Mouse (Mus musculus): ENCODE measurements at regions not wholly inside any gene's neighbourhood (a gene's known extent, or its start where the extent isn't known, plus 50 kb on each side); places are given as distances from the start of the nearest gene placed in this dataset.

DNA sequence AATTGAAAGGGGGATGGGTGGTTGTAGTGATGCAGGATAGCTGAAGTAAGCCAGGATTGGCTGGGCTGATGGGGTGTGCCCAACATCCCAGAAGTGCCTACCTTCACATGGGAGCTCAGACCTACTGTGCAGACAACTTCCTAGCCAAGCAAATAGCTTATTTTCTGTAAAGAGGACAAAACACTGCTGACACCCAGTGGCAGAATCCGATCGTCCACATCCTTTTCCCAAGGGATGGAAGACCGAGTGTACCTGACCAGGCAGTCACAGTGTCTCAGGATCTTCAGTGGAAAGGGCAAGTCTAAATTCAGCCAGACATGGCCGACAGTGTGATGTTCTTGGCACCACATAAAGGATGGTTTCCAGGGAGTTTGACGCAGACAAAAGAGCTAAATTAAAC lies 114.4 kb downstream of the Nmur2 start:
- no peak overlapping the region for H3K27ac ChIP-seq (ENCODE audit: insufficient read depth, low read depth, low read length, poor library complexity, severe bottlenecking)
- no peak overlapping the region for H3K4me3 ChIP-seq (ENCODE audit: insufficient read depth in 1 of 2, low read depth in 1 of 2, low read length in 2 of 2, poor library complexity in 1 of 2, severe bottlenecking in 1 of 2)
- H3K36me3 ChIP-seq (ENCODE audit: control insufficient read depth, insufficient read depth, low read length, poor library complexity, severe bottlenecking): no peaks in the 10 kb centered on the region
- H3K9me3 ChIP-seq (ENCODE audit: control insufficient read depth, insufficient read depth, low read depth, low read length): no peaks in the 10 kb centered on the region
- DNase-seq (ENCODE audit: low read depth, low spot score): no peak
- H3K4me1 ChIP-seq (ENCODE audit: control insufficient read depth in 2 of 2, insufficient read depth in 2 of 2, low read length in 2 of 2, poor library complexity in 1 of 2): no peaks in the 10 kb centered on the region
- TF ChIP-seq ZC3H11A (IDR thresholded peaks at IDR 0.05; ENCODE audit: borderline replicate concordance, low read depth, low read length) (no peak), CHD2 (IDR thresholded peaks at IDR 0.05; ENCODE audit: low read depth, low read length) (no peak), MAFK (IDR thresholded peaks at IDR 0.05; ENCODE audit: insufficient read depth, low read depth, low read length) (no peak), HCFC1 (IDR thresholded peaks at IDR 0.05; ENCODE audit: borderline replicate concordance, insufficient read depth, low read length) (no peak), ZNF384 (IDR thresholded peaks at IDR 0.05; ENCODE audit: low read depth, low read length) (no peak)
- H3K9ac ChIP-seq (ENCODE audit: insufficient read depth, low read depth, low read length, poor library complexity, severe bottlenecking): no peak overlapping the region
- in situ Hi-C loops (cut with MboI; ENCODE audit: low sequenced_read_pairs in 2 of 2, unreplicated experiment in 2 of 2): no loop called here

DNA sequence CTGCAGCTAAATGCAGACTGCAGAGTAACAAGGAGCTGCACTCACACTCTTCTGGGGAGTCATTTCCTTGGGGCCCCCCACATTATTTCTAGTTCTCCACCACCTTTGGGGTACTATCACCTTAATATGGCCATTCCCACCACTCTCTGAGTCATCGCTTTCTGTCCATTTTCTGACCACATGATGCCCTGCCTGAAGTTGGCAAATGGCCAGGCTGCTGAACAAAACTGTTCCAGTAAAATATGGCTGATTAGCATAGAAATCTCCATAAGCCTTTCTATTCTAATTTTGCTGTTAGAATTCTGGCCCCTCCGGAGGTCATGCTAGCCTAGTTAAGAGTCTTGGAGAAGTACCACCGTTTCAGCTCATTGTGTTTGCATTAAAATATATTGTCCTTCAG lies 121.7 kb downstream of the Nmur2 start:
- Histone ChIP-seq H3K4me1 (ENCODE audit: control insufficient read depth in 2 of 2, insufficient read depth in 2 of 2, low read length in 2 of 2, poor library complexity in 1 of 2) (no peaks in the 10 kb centered on the region), H3K36me3 (ENCODE audit: control insufficient read depth, insufficient read depth, low read length, poor library complexity, severe bottlenecking) (no peaks in the 10 kb centered on the region), H3K9me3 (ENCODE audit: control insufficient read depth, insufficient read depth, low read depth, low read length) (no peaks in the 10 kb centered on the region), H3K4me3 (ENCODE audit: insufficient read depth in 1 of 2, low read depth in 1 of 2, low read length in 2 of 2, poor library complexity in 1 of 2, severe bottlenecking in 1 of 2) (no peak overlapping the region), H3K9ac (ENCODE audit: insufficient read depth, low read depth, low read length, poor library complexity, severe bottlenecking) (no peak overlapping the region), H3K27ac (ENCODE audit: insufficient read depth, low read depth, low read length, poor library complexity, severe bottlenecking) (no peak overlapping the region)
- TF ChIP-seq HCFC1 (IDR thresholded peaks at IDR 0.05; ENCODE audit: borderline replicate concordance, insufficient read depth, low read length): no peak
- TF ChIP-seq CHD2 (IDR thresholded peaks at IDR 0.05; ENCODE audit: low read depth, low read length): no peak
- TF ChIP-seq MAFK (IDR thresholded peaks at IDR 0.05; ENCODE audit: insufficient read depth, low read depth, low read length): no peak
- no peak for TF ChIP-seq ZC3H11A (IDR thresholded peaks at IDR 0.05; ENCODE audit: borderline replicate concordance, low read depth, low read length)
- TF ChIP-seq ZNF384 (IDR thresholded peaks at IDR 0.05; ENCODE audit: low read depth, low read length): no peak
- DNase-seq (ENCODE audit: low read depth, low spot score): no peak
- in situ Hi-C loops (cut with MboI; ENCODE audit: low sequenced_read_pairs in 2 of 2, unreplicated experiment in 2 of 2): no loop called here

DNA sequence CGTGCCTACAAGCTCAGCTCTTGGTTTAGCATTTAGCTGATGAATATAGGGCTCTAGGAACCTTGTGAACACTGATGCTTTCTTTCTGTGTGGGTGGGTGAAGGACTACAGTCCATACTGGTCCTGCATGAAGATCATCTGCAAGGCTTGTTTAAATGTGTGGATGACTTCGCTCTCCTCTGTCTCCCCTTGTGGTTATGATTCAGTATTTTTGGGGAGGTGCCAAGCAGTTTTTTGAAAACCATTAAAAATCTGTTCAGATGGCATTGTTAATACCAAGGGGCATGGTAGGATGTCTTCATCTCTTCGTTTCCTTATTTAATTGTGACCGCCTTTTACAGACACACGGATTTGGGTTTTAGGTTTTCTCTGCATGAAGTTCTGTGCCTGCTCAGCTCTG lies 122.4 kb downstream of the Nmur2 start:
- Histone ChIP-seq H3K9ac (ENCODE audit: insufficient read depth, low read depth, low read length, poor library complexity, severe bottlenecking) (no peak overlapping the region), H3K9me3 (ENCODE audit: control insufficient read depth, insufficient read depth, low read depth, low read length) (no peaks in the 10 kb centered on the region), H3K4me3 (ENCODE audit: insufficient read depth in 1 of 2, low read depth in 1 of 2, low read length in 2 of 2, poor library complexity in 1 of 2, severe bottlenecking in 1 of 2) (no peak overlapping the region), H3K36me3 (ENCODE audit: control insufficient read depth, insufficient read depth, low read length, poor library complexity, severe bottlenecking) (no peaks in the 10 kb centered on the region), H3K4me1 (ENCODE audit: control insufficient read depth in 2 of 2, insufficient read depth in 2 of 2, low read length in 2 of 2, poor library complexity in 1 of 2) (no peaks in the 10 kb centered on the region), H3K27ac (ENCODE audit: insufficient read depth, low read depth, low read length, poor library complexity, severe bottlenecking) (no peak overlapping the region)
- DNase-seq (ENCODE audit: low read depth, low spot score): no peak
- in situ Hi-C loops (cut with MboI; ENCODE audit: low sequenced_read_pairs in 2 of 2, unreplicated experiment in 2 of 2): no loop called here
- TF ChIP-seq CHD2 (IDR thresholded peaks at IDR 0.05; ENCODE audit: low read depth, low read length) (no peak), ZC3H11A (IDR thresholded peaks at IDR 0.05; ENCODE audit: borderline replicate concordance, low read depth, low read length) (no peak), MAFK (IDR thresholded peaks at IDR 0.05; ENCODE audit: insufficient read depth, low read depth, low read length) (no peak), HCFC1 (IDR thresholded peaks at IDR 0.05; ENCODE audit: borderline replicate concordance, insufficient read depth, low read length) (no peak), ZNF384 (IDR thresholded peaks at IDR 0.05; ENCODE audit: low read depth, low read length) (no peak)

DNA sequence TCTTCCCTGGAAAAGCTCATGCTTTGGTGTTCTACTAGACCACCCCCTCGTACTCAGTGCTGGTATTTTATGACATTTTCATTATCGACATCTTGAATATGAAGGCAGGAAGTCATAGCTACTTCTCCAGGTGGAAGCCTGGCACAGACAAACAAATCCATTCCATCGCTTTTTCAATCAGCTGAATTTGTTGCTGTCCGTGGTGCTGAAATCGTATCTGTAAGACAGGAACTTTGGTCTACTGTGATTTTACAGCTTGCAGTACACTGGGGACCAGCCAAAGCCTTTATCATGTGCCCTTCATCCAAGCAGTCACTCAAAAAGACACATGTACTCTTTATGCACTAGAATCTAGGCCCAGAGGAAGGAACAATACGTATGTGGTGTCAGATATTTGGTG lies 143.3 kb downstream of the Nmur2 start:
- DNase-seq (ENCODE audit: low read depth, low spot score): peak; percentile 53
- Histone ChIP-seq H3K9me3 (ENCODE audit: control insufficient read depth, insufficient read depth, low read depth, low read length) (no peaks in the 10 kb centered on the region), H3K9ac (ENCODE audit: insufficient read depth, low read depth, low read length, poor library complexity, severe bottlenecking) (no peak overlapping the region), H3K27ac (ENCODE audit: insufficient read depth, low read depth, low read length, poor library complexity, severe bottlenecking) (no peak overlapping the region), H3K36me3 (ENCODE audit: control insufficient read depth, insufficient read depth, low read length, poor library complexity, severe bottlenecking) (no peaks in the 10 kb centered on the region), H3K4me3 (ENCODE audit: insufficient read depth in 1 of 2, low read depth in 1 of 2, low read length in 2 of 2, poor library complexity in 1 of 2, severe bottlenecking in 1 of 2) (no peak overlapping the region), H3K4me1 (ENCODE audit: control insufficient read depth in 2 of 2, insufficient read depth in 2 of 2, low read length in 2 of 2, poor library complexity in 1 of 2) (no peaks in the 10 kb centered on the region)
- in situ Hi-C loops (cut with MboI; ENCODE audit: low sequenced_read_pairs in 2 of 2, unreplicated experiment in 2 of 2): no loop called here
- no peak for TF ChIP-seq HCFC1 (IDR thresholded peaks at IDR 0.05; ENCODE audit: borderline replicate concordance, insufficient read depth, low read length)
- TF ChIP-seq MAFK (IDR thresholded peaks at IDR 0.05; ENCODE audit: insufficient read depth, low read depth, low read length): no peak
- TF ChIP-seq ZC3H11A (IDR thresholded peaks at IDR 0.05; ENCODE audit: borderline replicate concordance, low read depth, low read length): no peak
- TF ChIP-seq CHD2 (IDR thresholded peaks at IDR 0.05; ENCODE audit: low read depth, low read length): no peak
- no peak for TF ChIP-seq ZNF384 (IDR thresholded peaks at IDR 0.05; ENCODE audit: low read depth, low read length)

DNA sequence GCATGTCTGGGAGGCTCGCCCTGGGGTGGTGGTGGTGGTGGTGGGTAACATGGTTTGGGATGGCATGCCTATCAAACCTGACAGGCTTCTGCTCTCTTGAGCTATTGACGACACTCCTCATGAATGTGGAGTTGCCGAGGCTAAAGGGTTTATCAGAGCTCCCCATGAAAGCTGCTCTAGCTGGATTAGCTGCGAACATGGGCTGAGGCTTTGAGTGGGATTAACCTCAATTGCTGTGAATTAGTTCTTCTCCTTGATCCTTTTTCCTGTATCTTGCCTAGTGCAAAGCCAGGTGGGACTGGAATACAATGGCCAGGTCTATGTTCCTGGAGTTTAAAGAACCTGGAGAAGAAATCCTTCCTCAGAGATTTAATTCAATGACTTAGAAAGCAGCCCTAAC lies 150.6 kb downstream of the Nmur2 start:
- in situ Hi-C loops (cut with MboI; ENCODE audit: low sequenced_read_pairs in 2 of 2, unreplicated experiment in 2 of 2): no loop called here
- no peak overlapping the region for H3K27ac ChIP-seq (ENCODE audit: insufficient read depth, low read depth, low read length, poor library complexity, severe bottlenecking)
- TF ChIP-seq MAFK (IDR thresholded peaks at IDR 0.05; ENCODE audit: insufficient read depth, low read depth, low read length) (no peak), ZNF384 (IDR thresholded peaks at IDR 0.05; ENCODE audit: low read depth, low read length) (no peak), HCFC1 (IDR thresholded peaks at IDR 0.05; ENCODE audit: borderline replicate concordance, insufficient read depth, low read length) (no peak), ZC3H11A (IDR thresholded peaks at IDR 0.05; ENCODE audit: borderline replicate concordance, low read depth, low read length) (no peak), CHD2 (IDR thresholded peaks at IDR 0.05; ENCODE audit: low read depth, low read length) (no peak)
- H3K4me3 ChIP-seq (ENCODE audit: insufficient read depth in 1 of 2, low read depth in 1 of 2, low read length in 2 of 2, poor library complexity in 1 of 2, severe bottlenecking in 1 of 2): no peak overlapping the region
- H3K4me1 ChIP-seq (ENCODE audit: control insufficient read depth in 2 of 2, insufficient read depth in 2 of 2, low read length in 2 of 2, poor library complexity in 1 of 2): no peaks in the 10 kb centered on the region
- DNase-seq (ENCODE audit: low read depth, low spot score): no peak
- H3K36me3 ChIP-seq (ENCODE audit: control insufficient read depth, insufficient read depth, low read length, poor library complexity, severe bottlenecking): no peaks in the 10 kb centered on the region
- H3K9me3 ChIP-seq (ENCODE audit: control insufficient read depth, insufficient read depth, low read depth, low read length): no peaks in the 10 kb centered on the region
- no peak overlapping the region for H3K9ac ChIP-seq (ENCODE audit: insufficient read depth, low read depth, low read length, poor library complexity, severe bottlenecking)
